Mouse (Mus musculus): ENCODE data around the gene Syt14. TPM values are rescaled to one million over a fixed set of nuclear protein-coding genes. Genes with fewer than 3 reads are reported as not detected.

Syt14 gene
- polyA plus RNA-seq, 1 experiment from 2014 or later, result 7.4 TPM

Other genes with a start within 250 kb of the Syt14 start
- 19.3 and 22.8 TPM in 2 replicates for gene Sertad4, start 180.0 kb downstream of the Syt14 start, polyA plus RNA-seq (2014; fragmentation: Nextera tagmentation; extraction: Ambion mirVana)
- gene Diexf, start 94.5 kb upstream of the Syt14 start, polyA plus RNA-seq (2014; fragmentation: Nextera tagmentation; extraction: Ambion mirVana), result 10.8 and 11.3 TPM in 2 replicates
- 5.4 and 5.5 TPM in 2 replicates for gene Irf6, start 117.3 kb upstream of the Syt14 start, polyA plus RNA-seq (2014; fragmentation: Nextera tagmentation; extraction: Ambion mirVana)
- gene A130010J15Rik, start 132.3 kb upstream of the Syt14 start, polyA plus RNA-seq (2014; fragmentation: Nextera tagmentation; extraction: Ambion mirVana), result 16.6 and 17.2 TPM in 2 replicates
- gene Traf3ip3, start 165.9 kb upstream of the Syt14 start, polyA plus RNA-seq (2014; fragmentation: Nextera tagmentation; extraction: Ambion mirVana), result 1.6 and 2.6 TPM in 2 replicates
- 0.09 and 0.62 TPM in 2 replicates for gene Lamb3, start 171.9 kb upstream of the Syt14 start, polyA plus RNA-seq (2014; fragmentation: Nextera tagmentation; extraction: Ambion mirVana)
- not detected in 2 replicates for gene Hsd11b1, start 228.3 kb upstream of the Syt14 start, polyA plus RNA-seq (2014; fragmentation: Nextera tagmentation; extraction: Ambion mirVana)
- 7.4 and 7.9 TPM in 2 replicates for gene G0s2, start 237.4 kb upstream of the Syt14 start, polyA plus RNA-seq (2014; fragmentation: Nextera tagmentation; extraction: Ambion mirVana)

Data from neural tube, embryonic 11.5 days (tissue).